Mouse (Mus musculus) adrenal gland, postnatal 10 days (tissue): ENCODE data around the gene Frmd5. TPM values are rescaled to one million over a fixed set of nuclear protein-coding genes. Genes with fewer than 3 reads are reported as not detected.
"Not testable (repeated sequence)": the region's sequence is repeated elsewhere in the genome, so short reads cannot be mapped to it uniquely, and the experiment has no call there.

Source experiments
- DNase-seq: peaks from one replicate; pipeline ENCODE4 v3.0.0; 2021; ENCODE audit warnings: mixed read lengths
- total RNA-seq, 2 experiments: library from RNA; stranded (reverse); gene quantifications; 2 replicates each; pipeline ENCODE4 v1.2.3; 2021

Frmd5 gene
- total RNA-seq, 2 experiments from 2014 or later = 61.2 to 62.7 TPM

DNA sequence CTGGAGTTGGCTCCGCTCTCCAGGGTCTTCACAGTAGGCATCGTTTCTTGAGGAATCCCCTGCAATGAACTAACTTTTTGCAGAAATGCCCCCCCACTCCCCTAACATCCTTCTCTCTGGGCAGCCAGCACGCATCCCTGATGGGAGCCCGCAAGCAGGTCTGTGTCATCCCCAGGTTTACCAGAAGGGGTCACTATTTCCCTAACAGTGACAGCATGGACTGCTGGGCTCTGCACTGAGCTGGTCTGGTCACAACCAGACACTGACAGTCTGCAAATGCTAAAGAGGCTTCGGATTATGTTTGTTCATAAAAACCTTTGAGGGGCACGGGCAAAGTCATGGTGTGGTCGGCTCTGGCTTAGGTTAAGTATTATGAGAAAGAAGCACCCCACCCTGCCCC is 235.1 kb downstream of the Frmd5 start:
- peak; percentile 91 for DNase-seq

DNA sequence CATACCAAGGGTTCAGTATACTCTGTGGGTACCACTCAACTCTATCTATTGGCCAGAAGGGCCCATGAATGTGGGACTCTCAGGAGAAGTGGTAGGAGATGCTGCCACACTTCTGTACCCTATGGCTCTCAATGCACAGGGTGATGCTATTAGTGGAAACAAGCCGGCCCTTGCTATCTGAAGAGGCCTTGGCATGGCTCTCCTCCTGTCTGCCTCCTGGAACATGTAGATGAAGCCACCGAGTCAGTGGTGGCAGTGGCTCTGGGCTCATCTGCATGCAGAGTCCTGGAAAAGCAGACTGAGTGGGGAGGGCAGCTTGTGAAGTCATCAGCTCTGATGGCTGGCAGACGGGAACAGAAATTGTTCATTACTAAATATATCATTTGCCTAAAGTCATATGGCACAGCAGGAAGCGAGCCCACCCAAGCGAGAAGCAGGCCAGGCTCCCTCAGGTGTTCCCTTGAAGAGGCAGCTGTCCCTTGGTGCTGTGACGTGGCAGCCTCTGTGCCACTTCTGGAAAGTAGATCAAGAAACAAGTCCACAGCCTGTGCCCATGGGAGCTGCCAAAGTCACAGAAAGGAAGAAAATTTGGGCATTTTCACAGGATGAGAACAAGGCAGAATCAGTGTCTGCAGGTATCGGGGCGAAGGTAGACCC is 235.8 kb downstream of the Frmd5 start:
- DNase-seq = no peak

DNA sequence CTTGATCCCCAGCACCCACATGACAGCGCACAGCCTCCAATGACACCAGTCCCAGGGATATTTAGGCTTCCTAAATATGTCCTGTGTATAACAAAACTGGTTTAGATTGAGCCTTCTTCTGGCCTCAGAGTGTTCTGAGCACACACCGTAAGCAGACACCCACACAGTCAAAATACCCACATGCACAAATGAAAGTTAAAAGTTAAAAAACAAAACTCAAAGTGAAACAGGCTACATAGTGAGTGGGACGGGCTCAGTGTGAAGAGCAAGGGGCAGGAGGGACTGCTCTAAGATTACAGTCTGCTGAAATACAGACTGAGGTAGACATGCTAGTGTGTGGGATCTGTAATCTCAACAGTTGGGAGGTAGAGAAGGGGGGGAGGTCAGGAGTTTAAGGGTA is 236.8 kb downstream of the Frmd5 start:
- no peak for DNase-seq

DNA sequence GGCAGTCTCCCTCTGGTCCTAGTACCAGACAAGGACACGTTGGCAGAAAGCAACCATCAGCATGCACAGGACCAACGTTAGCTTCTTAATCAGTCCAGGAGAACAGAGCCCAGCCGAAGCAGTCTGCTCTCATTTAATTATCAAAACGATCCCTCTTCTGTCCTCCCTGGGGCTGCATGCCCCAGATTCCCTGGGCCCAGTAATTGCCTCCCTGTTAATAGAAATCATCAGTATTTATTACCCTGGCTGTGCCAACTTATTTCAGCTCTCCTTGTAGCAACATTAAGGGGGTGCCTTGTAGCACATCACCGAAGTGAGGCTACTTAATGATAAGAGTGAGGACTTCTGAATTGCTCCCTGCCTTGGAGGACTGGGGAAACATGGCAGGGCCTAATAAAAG is 241.0 kb downstream of the Frmd5 start:
- no peak for DNase-seq

DNA sequence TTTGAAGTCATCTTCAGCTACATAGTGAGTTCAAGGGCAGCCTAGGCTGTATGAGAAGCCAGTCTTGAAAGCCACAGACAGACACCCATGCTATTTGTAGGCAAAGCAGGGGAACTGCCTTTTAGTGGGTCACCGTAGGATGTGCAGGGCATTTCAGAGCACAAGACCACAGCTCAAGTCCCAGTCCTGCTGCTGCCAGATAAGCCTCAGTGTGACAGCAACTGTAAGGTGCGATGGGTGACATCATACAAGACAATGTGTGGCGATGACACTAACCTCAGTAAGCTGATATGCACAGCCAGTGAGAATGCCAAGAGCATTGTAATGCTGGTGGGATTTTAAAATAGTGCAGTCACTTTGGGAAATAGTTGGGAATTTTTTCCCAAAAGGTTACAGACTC is 243.8 kb downstream of the Frmd5 start:
- no peak for DNase-seq

DNA sequence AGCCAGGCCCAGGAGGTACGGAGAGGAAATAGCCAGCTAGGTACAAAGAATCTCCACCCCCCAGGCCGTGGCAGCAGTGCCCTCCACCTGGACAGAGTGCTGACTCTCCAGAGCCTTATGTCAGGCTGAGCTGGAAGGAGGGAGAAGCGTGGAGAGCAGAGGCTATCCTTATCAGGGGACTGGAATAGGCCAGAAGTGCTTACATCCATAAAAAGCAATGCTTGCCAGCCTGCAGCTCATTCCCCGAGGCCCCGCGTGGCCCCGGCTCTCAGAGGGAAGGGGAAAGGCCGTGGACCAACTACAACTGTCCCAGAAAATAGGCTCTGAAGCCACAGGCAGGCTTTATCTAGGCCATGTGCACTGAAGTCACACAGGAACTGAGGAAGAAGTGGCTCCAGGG is 255.6 kb downstream of the Frmd5 start:
- DNase-seq = peak; percentile 16

DNA sequence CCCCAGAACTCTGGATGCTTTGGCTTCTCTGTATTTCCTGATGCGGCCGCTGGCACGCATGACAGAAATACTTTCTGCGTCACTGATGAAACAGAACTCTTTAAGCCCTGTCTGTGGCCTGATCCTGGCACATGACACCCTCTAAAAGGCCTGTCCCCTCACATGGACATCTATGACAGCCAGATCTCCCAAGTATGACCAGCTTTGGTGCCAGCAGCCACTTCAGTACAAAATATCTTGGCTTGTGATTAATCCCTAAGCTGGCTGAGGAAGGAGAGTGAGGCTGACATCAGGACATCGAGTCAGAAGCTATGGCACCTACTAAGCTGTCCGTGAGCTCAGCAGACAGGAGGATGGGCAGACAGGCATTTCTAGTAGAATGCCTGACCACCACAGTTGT is 257.3 kb downstream of the Frmd5 start:
- DNase-seq = no peak

DNA sequence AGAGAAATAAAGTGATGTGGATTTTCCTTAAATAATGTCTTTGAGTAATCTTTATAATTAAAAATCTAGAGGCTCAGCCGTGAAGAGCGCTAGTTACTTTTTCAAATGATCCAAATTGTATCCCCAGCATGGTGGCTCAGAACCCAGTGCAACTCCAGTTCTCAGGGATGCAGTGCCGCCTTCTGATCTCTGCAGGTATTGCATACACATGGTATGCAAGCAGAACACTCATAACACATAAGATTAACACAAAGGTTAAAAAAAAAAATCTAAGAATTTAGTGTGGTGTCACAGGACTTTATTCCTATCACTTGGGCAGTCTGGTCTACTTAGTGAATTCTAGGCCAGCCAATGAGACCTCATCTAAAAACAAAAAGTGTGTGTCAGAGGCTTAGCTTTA is 262.1 kb downstream of the Frmd5 start:
- DNase-seq = no peak

DNA sequence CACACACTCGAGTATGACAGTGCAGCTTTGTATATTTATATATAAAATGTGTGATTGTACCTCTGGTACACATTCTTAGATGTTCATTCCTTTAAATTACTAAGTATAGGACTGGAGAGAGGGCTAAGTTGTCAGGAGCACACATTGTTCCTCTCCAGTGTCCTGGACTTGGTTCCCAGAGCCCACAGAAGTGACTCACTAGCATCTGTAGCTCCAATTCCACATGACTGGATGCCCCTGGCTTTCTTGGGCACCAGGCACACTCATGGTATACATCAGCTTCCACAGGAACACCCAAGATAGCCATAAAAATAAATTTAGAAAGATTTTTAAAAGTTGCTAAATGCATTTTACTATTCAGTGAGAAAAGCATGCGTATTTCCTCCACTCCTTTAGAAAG is 281.8 kb downstream of the Frmd5 start:
- no peak for DNase-seq

DNA sequence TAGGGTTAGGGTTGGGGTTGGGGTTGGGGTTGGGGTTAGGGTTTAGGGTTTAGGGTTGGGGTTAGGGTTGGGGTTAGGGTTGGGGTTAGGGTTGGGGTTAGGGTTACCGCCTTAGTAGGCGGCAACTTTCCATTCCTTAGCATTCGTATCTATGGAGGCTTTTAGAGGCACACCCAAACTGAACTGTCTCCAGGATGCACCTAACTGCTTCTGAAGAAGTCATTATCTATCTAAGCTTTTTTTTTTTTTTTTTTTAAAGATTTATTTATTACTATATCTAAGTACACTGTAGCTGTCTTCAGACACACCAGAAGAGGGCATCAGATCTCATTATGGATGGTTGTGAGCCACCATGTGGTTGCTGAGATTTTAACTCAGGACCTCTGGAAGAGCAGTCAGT is 284.1 kb downstream of the Frmd5 start:
- not testable (repeated sequence) for DNase-seq

DNA sequence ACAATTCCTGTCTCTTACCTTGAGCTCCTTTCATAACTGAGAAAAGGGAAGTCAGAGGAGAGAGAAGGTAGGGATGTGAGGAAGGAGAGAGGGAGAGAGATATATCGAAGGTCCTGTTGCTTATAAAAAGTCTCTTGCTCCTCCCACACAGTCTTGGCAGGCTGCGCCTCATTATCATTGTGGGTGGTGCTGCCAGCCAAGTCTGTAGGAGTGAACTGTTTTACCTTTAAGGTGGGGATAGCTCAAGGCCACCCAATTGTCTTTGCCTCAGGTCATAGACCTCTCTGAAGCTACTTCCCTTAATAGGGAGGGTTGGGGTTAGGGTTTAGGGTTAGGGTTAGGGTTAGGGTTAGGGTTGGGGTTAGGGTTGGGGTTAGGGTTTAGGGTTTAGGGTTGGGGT is 284.9 kb downstream of the Frmd5 start:
- DNase-seq = no peak

DNA sequence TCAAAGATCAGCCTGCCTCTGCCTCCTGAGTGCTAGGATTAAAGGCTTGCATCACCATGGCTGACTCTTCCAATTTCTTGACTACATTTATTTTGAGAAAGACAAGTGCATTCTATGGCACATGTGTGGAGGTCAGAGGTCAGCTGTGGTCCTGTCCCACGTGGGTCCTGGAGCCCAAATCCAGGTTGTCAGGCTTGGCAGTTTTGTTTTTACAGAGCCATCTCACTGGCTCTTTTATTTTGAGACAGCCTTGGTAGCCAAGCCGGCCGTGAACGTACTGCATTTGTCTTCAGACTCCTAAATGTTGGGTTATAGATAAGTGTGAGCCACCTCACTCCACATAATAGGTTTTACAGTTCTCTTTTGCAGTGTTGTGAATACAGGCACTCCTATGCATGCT is 288.2 kb downstream of the Frmd5 start:
- DNase-seq = not testable (repeated sequence)

DNA sequence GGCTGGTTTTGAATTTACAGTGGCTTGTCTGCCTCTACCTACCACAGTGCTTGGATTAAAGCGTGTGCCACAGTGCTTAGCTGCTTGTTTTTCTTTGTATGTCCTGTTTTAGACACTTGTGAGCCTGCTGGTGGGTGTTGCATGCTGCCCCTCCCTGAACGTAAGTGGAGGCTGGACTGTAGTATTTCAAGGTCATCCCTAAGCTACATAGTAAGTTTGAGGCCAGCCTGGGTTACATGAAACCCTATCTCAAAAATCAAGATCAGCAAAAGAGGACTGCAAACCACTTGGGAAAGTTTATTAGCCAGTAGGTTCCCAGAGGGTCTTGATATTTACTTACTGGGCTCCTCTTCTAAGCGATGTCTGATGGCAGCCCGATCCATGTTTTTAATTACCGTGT is 288.8 kb downstream of the Frmd5 start:
- DNase-seq = no peak

DNA sequence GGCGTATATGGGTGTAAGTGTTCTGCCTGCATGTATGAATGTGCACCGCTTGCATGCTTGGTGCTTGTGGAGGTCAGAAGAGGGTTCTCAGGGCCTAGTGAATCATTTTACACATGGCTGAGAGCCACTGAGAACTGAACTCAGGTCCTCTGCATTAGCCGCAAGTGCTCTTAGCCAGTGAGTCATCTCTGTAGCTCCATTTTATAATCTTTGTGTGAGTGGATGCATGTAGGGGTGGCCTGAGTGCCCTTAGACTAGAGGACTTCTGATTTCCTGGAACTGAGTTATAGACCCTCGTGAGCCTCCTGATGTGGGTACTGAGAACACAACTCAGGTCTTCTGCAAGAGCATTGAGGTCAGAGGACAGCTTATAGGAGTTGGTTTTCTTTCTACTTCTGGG is 292.7 kb downstream of the Frmd5 start:
- no peak for DNase-seq

DNA sequence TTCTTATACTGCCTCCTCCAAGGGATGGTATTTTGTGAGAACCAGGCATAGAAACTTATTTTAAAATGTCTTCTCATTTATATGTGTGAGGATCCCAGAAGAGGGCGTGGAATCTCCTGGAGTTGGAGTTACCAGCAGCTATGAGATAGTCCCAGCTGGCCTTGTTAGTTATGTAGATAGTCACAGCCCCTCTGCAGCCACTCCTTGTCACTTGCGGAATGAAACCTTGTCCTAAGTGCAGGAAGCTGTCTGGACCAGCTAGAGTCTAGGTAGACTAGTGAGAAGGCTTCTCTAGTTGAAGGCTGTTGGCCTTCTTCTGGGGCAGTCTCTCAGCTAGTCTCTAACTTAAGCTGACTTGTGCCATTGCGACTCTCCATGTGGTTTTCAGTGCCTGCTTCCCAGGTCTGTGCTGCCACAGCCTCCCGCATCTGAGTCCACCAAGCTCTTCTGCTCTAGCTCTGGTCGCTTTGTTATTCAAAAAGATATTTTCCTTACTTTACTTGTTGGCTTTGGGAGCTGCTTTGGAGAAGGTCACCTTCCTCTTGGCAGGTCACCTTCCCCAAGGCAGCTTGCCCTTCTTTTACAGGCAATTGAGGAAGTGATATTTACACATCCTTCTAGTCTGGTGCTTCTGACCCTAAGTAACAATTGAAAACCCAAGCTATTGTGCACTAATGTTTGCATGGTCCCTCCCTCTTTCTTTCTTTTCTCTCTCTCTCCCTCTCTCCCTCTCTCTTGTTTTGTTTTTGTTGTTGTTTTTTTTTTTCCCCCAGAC is 293.7 kb downstream of the Frmd5 start:
- DNase-seq = not testable (repeated sequence)

DNA sequence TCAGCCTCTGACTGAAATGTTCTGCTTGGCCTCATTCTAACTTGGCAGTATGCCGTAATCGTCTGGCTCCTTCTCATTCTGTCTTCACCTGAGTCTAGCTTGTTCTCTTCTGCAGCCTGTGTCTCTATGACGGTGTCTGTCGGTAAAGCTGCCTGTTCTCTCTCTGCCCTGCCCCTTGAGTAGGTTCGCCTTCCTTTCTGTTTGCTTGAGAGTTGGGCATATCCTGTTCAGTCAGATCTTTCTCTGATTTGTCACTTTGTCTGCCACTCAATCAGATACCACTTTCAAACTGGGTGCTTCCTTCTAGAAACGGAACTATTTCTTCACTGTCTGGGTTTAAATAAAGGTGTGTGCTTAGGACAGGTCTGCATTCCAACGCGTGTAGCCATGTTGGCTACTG is 295.5 kb downstream of the Frmd5 start:
- DNase-seq = no peak

DNA sequence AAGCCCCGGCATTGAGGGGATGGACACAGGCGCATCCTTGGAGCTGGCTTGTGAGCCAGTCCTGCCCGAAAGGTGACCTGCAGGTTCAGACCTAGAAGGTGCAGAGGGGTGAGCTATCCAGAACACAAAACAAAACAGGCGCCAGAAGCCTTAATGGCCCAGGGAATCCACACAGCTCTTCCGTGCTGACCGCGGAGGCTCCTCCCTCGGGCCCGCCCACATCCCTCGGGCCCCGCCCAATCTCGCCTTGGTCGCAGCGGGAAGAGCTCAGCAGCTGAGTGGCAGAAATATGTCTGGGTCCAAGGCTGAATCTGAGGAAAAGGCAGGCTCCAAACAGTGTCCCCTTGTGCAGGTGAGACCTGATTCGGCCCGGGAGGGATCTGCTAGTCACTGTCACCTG is 297.3 kb downstream of the Frmd5 start:
- peak; percentile 86 for DNase-seq

DNA sequence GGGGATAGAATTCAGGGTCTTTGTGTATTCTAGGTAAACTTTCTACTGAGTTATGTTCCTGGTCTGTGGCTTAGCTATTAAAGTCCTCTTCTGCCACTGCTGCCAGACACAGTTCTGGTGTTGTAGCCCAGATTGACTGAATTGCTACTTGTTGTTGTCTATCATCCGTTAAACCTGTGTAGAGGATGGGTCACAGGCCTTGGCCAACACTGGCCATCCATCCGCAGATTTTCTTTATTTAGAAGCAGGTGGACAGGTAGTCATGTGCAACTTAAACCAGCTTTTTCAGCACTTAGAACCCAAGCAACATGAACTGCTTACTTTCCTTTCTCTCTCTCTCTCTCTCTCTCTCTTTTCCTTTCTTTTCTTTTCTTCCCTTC is 298.9 kb downstream of the Frmd5 start:
- no peak for DNase-seq

DNA sequence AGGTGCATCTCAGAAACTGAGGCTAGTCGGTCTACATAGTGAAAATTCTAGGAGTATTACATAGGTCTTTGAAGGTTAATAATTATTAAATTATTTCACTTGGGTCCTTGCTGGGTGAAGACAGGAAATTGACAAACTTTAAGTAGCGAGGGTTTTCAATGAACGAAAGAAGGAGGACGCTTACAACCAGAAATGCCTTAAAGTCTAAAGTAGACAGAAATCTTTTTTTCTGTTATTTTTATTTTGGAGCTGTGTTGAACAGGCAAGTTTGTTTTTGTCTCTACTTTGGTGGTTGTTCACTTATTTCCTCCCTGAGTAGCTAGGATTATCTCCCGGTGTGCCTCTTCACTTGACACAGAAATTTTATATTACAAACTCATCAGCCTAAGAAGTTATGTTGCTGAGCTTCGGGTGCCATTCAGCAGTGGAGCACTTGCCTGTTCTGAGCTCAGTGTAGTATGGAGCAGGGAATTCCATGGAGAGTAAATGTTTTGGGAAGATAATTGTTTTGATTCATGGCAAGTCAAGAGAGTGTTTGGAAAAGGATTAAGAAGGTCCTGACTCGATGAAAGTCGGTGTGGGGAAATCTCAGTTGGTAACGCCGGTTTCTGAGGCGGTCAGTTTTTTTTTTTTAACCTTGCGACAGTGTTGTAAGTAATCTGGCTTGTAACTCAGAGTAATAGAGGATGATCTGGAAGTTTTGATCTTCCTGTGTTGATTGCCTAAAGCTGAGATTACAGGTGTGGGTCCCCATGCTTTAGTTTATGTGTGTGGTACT is 299.5 kb downstream of the Frmd5 start:
- no peak for DNase-seq

DNA sequence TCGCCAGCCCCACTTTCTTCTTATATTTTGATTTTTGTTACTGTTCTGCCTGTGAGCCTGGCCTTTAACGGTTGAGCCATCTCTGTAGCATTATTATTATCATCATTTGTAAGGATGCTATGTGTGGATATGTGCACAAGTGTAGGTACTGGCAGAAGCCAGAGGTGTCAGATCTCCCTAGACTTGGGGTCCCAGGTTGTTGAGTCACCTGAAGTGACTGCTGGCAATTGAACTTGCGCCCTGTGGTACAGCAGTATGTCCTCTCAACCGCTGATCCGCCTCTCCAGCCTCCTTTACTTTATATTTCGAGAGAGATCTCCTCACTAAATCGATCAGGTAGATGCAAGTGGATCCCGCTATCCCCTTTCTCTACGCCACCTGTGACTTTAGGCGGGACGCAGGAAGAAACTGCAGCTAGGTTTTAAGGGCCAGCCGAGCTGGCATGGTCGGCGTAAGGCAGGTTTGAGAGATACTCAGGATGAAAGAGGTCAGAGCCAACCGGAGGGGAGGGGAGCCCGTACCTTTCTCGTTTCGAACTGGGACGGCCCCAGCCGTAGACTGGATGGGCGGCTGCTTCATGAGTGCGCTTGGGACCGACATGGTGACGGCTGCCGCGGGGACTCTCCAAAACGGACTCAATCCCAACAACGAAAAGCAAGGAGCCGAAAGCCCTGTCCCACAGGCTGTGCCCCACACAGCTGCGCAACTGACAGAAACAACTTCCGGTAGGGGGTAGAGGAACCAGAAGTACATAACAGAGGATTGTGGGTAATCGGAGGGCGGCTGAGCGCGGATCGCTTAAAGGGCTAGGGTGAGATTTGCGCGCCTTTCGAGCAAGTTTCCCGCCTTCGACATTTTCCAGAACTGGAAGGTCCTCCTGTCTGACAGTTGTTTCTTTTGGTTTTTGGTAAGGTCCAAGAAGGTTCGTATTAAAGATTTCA is 300.7 kb downstream of the Frmd5 start, which contains the start of the genes Mfap1a and Wdr76:
Gene Mfap1a (minus strand): TSS at position 724 of the 941 bp plus-strand sequence.
Gene Wdr76 (plus strand): TSS at position 782 of the 941 bp plus-strand sequence.
- peak; percentile 88 for DNase-seq

DNA sequence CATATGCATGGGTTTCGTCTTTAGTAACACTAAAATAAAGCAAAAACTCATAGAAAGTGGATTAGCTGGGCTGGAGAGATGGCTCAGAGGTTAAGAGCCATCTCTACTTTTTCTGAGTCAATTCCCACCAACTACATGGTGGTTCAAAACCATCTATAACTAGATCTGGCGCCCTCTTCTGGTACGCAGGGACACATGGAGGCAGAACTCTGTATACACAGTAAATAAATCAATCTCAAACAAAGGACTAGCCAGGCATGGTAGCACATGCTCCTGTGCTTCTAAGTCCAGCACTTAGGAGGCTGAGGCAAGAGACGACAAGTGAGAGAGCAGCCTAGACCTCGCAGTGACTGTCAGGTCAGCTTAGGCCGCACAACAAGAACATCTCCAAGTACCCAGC is 305.3 kb downstream of the Frmd5 start:
- DNase-seq = not testable (repeated sequence)
